ENCODE assay signal across 11 mouse cellular contexts in the genomic region with DNA sequence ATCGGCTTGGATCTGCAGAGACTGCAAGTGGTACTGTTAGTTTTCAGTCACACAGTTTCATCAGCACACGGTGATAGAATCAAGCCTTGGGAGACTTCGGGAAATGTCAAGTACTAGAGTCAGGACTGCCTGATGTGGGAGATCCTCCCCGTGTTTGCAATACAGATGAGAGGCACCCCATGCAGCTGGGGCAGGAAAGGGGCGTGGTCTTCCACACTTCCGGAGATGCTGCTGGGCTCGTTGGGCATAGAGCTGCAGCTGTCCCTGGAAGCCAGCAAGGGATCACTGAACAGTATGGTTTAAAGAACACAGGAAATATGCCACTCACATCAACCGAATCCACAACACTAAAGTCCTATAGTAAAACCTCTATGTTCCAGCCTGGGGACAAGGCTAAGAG. TPM values are rescaled to one million over a fixed set of nuclear protein-coding genes. Genes with fewer than 3 reads are reported as not detected.
A peak's percentile ranks its signal among the peaks of the same experiment; 100 is the strongest.
DNase-seq lines count a peak whose midpoint lies in the region; ATAC-seq lines count a peak whose summit lies in the region.
"Had no signal": no experiment of that assay in that cellular context is flagged by ENCODE, and none has a peak within 500 bp of the region (broad histone marks: within the 10 kb centered on the region; RNA-seq: fewer than 3 reads in every experiment).

No protein-coding gene starts in this region.

- no peaks in the 10 kb centered on the region for H3K9me3 ChIP-seq in heart, embryonic 15.5 days (replicated peaks)
- H3K9me3 ChIP-seq in embryonic facial prominence, embryonic 13.5 days, result no peaks in the 10 kb centered on the region
- H3K9me3 ChIP-seq: forebrain, embryonic 13.5 days; liver, embryonic 13.5 days had no signal

- H3K9ac ChIP-seq in heart, embryonic 15.5 days, result no peak overlapping the region
- no peak overlapping the region for H3K9ac ChIP-seq in embryonic facial prominence, embryonic 13.5 days
- H3K9ac ChIP-seq: forebrain, embryonic 13.5 days; liver, embryonic 13.5 days had no signal

- intact Hi-C loops in heart, postnatal 25 days (cut with DNase I), result no loop called here

- no peak overlapping the region for H3K4me3 ChIP-seq in heart, embryonic 15.5 days
- H3K4me3 ChIP-seq in embryonic facial prominence, embryonic 13.5 days, result no peak overlapping the region
- H3K4me3 ChIP-seq: forebrain, embryonic 13.5 days; liver, embryonic 13.5 days had no signal

- ATAC-seq in heart, embryonic 15.5 days (replicated peaks; ENCODE audit: insufficient number of reproducible peaks, insufficient read depth, low FRiP score, low read depth), result no peak; the same call in 1 of the 2 replicates
- ATAC-seq in embryonic facial prominence, embryonic 13.5 days (ENCODE audit: insufficient number of reproducible peaks, insufficient read depth, low FRiP score, low TSS enrichment, low read depth), result 0 out of 2 replicates have a peak, but pooled peaks have one; percentile 44
- peak; percentile 12; the same call in 1 of the 2 replicates for ATAC-seq in megakaryocyte, adult 5-6 weeks (ENCODE audit: poor library complexity, severe bottlenecking)
- ATAC-seq: forebrain, embryonic 13.5 days had no signal

- H3K27ac ChIP-seq in heart, embryonic 15.5 days, result no peak overlapping the region
- peak overlapping the region; percentile 30 for H3K27ac ChIP-seq in embryonic facial prominence, embryonic 13.5 days
- H3K27ac ChIP-seq: forebrain, embryonic 13.5 days; liver, embryonic 13.5 days had no signal

- no peak for DNase-seq in heart, postnatal 25 days (ENCODE audit: low spot score)
- DNase-seq in CD4-positive, CD25-positive, alpha-beta regulatory T cell, adult 2 months (ENCODE audit: low read depth, low spot score), result peak; percentile 52
- no peak for DNase-seq in left cerebral cortex, adult 11 months (ENCODE audit: low spot score)
- DNase-seq in right cerebral cortex, postnatal 10 days (ENCODE audit: low spot score in 2 of 2), result no peak
- no peak for DNase-seq in adrenal gland, postnatal 4 days (ENCODE audit: low spot score in 2 of 2)
- DNase-seq: kidney, adult 2 months; liver, embryonic 13.5 days had no signal

- WGBS in heart, embryonic 15.5 days, result 14% methylated on average over 8 of the region's 8 CpGs
- WGBS in embryonic facial prominence, embryonic 13.5 days, result 23% methylated on average over 8 of the region's 8 CpGs

- H3K27me3 ChIP-seq in heart, embryonic 15.5 days, result no peaks in the 10 kb centered on the region
- no peaks in the 10 kb centered on the region for H3K27me3 ChIP-seq in embryonic facial prominence, embryonic 13.5 days
- H3K27me3 ChIP-seq: forebrain, embryonic 13.5 days; liver, embryonic 13.5 days had no signal

- H3K4me2 ChIP-seq in heart, embryonic 15.5 days, result peak overlapping the region; percentile 37; the same call in 1 of the 2 replicates
- H3K4me2 ChIP-seq in embryonic facial prominence, embryonic 13.5 days, result peak overlapping the region; percentile 29; the same call in 1 of the 2 replicates
- H3K4me2 ChIP-seq: forebrain, embryonic 13.5 days; liver, embryonic 13.5 days had no signal

- peaks cover 5% of the 10 kb centered on the region; the same call in 1 of the 2 replicates for H3K4me1 ChIP-seq in heart, embryonic 15.5 days (replicated peaks)
- peaks cover 43% of the 10 kb centered on the region for H3K4me1 ChIP-seq in embryonic facial prominence, embryonic 13.5 days

- no peaks in the 10 kb centered on the region for H3K36me3 ChIP-seq in heart, embryonic 15.5 days
- H3K36me3 ChIP-seq in embryonic facial prominence, embryonic 13.5 days, result no peaks in the 10 kb centered on the region
- H3K36me3 ChIP-seq: liver, embryonic 13.5 days had no signal

RNA-seq across cellular contexts. Expression of a gene that starts 59.0 kb away (rescaled TPM):
- polyA plus RNA-seq in heart, embryonic 15.5 days (2015; fragmentation: Nextera tagmentation; extraction: Ambion mirVana), result 45.9 and 54.5 TPM in 2 replicates
- 100 to 1,000 TPM; 127 to 153 TPM for total RNA-seq in heart, postnatal 25 days (2021)
- polyA plus RNA-seq in embryonic facial prominence, embryonic 13.5 days (2015; fragmentation: Nextera tagmentation; extraction: Ambion mirVana), result 25.1 and 28.3 TPM in 2 replicates
- 0.52 and 1.1 TPM in 2 replicates for total RNA-seq in megakaryocyte, adult 5-6 weeks (2015)
- 0.37 and 0.57 TPM in 2 replicates for total RNA-seq in megakaryocyte, adult 5-6 weeks (2017)
- 100 to 1,000 TPM; 117 to 119 TPM for total RNA-seq in adrenal gland, postnatal 4 days (2021)

Comparison
In these comparisons a context has a peak if more than half of its experiments do, and no peak if none do; other contexts are left out.
1. RNA of a gene that starts 59.0 kb away (total RNA-seq): 127 to 153 TPM in heart, postnatal 25 days and 117 to 119 TPM in adrenal gland, postnatal 4 days; 0.37 to 1.1 TPM in megakaryocyte, adult 5-6 weeks; every median in the first group is over 10 times any median in the second.